Mouse (Mus musculus) stomach, postnatal 0 days (tissue): ENCODE data around the gene Rnf182.

Experiments used
- CTCF ChIP-seq: IDR thresholded peaks from 2 replicates; pipeline ENCODE4 v1.5.1; 2016; ENCODE audit warnings: antibody characterized with exemption, low read depth, mild to moderate bottlenecking, moderate library complexity
- EP300 ChIP-seq: optimal IDR thresholded peaks from 2 replicates; pipeline ENCODE3; 2016; ENCODE audit warnings: antibody characterized with exemption

- TF ChIP-seq CTCF (no peak), EP300 (no peak)
These were observed 13.1 kb upstream of the Rnf182 start for GRCm38 (mm10) chr13:43602440-43602839.
